Mouse (Mus musculus) intestine, embryonic 15.5 days (tissue): ENCODE measurements around the gene Thsd4. TPM values are rescaled to one million over a fixed set of nuclear protein-coding genes. Genes with fewer than 3 reads are reported as not detected.

Source experiments
- ATAC-seq: fragments of 200-750 bp; cut with Nextera tagmentation; 2 replicates; pipeline ENCODE4 v1.8.0; 2017; ENCODE audit warnings: moderate TSS enrichment, moderate library complexity
- H3K27ac ChIP-seq: fragments of 300-500 bp; sonication (generic); 2 replicates; pipeline ENCODE4 v1.5.1; 2015; ENCODE audit warnings: mild to moderate bottlenecking, inconsistent platforms
- H3K27me3 ChIP-seq: fragments of 300-500 bp; sonication (generic); replicated peaks from 2 replicates; pipeline ENCODE4 v1.6.1; 2015; ENCODE audit warnings: inconsistent platforms
- H3K36me3 ChIP-seq: fragments of 300-500 bp; sonication (generic); 2 replicates; pipeline ENCODE4 v1.6.1; 2015; ENCODE audit warnings: inconsistent platforms
- H3K4me1 ChIP-seq: fragments of 300-500 bp; sonication (generic); replicated peaks from 2 replicates; pipeline ENCODE4 v1.6.1; 2015; ENCODE audit warnings: inconsistent platforms
- H3K4me2 ChIP-seq: fragments of 300-500 bp; sonication (generic); replicated peaks from 2 replicates; pipeline ENCODE4 v1.6.1; 2015; ENCODE audit warnings: mild to moderate bottlenecking, inconsistent platforms
- H3K4me3 ChIP-seq: fragments of 300-500 bp; sonication (generic); replicated peaks from 2 replicates; pipeline ENCODE4 v1.5.1; 2015; ENCODE audit warnings: inconsistent platforms
- H3K9ac ChIP-seq: fragments of 300-500 bp; sonication (generic); 2 replicates; pipeline ENCODE4 v1.6.1; 2015; ENCODE audit warnings: inconsistent platforms
- H3K9me3 ChIP-seq: fragments of 300-500 bp; sonication (generic); 2 replicates; pipeline ENCODE4 v1.6.1; 2016; ENCODE audit warnings: inconsistent platforms
- WGBS: fragments of 180-500 bp; shearing (Covaris S2); methylation state at CpG from one replicate; pipeline ENCODE4 v1.1.7; 2015; 5-methylcytosine and 5-hydroxymethylcytosine counted together
- polyA plus RNA-seq: library from polyadenylated mRNA; unstranded; fragments of >200 nt; fragmentation: Nextera tagmentation; extraction: Ambion mirVana; gene quantifications from 2 replicates; pipeline ENCODE4 v1.2.1, GENCODE M21; 2015

Thsd4 gene
- polyA plus RNA-seq, 1 experiment from 2014 or later = 23.2 TPM

DNA sequence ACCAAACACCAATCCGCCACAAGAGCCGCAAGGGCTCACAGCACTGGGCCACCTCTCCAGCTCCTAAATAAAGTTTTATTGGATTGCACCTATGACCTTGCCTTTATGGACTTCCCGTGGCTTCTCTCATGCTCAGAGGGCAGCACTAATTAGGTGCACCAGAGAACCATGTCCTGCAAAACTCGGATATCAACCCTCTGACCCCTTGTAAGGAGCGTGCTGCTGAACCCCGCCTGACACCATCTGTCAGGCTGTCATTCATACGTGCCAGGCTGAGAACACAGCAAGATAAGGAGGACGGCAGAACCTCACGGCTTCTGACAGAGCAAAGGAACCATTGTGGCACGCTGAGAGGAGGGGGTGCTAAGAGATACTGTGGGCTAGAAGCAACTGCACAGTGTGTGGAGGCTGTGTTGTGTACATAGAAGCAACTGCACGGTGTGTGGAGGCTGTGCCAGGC lies 8.5 kb downstream of the Thsd4 start:
- Histone ChIP-seq H3K36me3 (0 out of 2 replicates have a peak, but pooled peaks cover 3% of the 10 kb centered on the region), H3K9ac (no peak overlapping the region), H3K4me2 (no peak overlapping the region), H3K27ac (0 out of 2 replicates have a peak overlapping the region, but pooled peaks have one; percentile 32), H3K4me1 (peaks cover 32% of the 10 kb centered on the region), H3K9me3 (no peaks in the 10 kb centered on the region), H3K4me3 (no peak overlapping the region), H3K27me3 (no peaks in the 10 kb centered on the region)
- WGBS = 25% methylated on average over 11 of the region's 11 CpGs
- peak; percentile 54 for ATAC-seq

DNA sequence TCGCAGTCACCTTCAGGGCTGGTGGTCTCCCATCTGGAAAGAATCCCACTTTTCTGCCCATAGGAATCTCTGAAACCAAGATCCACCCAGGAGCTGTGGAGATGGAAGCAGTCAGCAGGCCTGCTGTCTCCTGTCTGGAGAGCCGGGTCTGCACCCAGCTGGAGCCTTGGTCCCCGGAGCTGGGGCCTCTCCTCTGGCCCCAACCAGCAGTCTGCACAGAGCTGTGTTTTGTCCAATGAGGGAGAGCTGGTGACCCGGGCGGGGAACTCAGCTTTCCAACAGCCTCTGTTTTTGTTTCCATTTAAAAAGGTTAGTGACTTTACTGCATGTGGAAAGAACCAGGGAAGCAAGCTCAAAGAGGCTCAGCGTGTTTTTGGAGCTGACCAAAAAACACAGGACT lies 11.0 kb downstream of the Thsd4 start:
- ATAC-seq = peak; percentile 69; the same call in 1 of the 2 replicates
- Histone ChIP-seq H3K36me3 (no peaks in the 10 kb centered on the region), H3K4me1 (peaks cover 24% of the 10 kb centered on the region), H3K4me2 (0 out of 2 replicates have a peak overlapping the region, but pooled peaks have one; percentile 9), H3K27me3 (no peaks in the 10 kb centered on the region), H3K4me3 (no peak overlapping the region), H3K27ac (peak overlapping the region; percentile 29), H3K9ac (no peak overlapping the region), H3K9me3 (no peaks in the 10 kb centered on the region)
- WGBS = 34% methylated on average over 6 of the region's 6 CpGs

DNA sequence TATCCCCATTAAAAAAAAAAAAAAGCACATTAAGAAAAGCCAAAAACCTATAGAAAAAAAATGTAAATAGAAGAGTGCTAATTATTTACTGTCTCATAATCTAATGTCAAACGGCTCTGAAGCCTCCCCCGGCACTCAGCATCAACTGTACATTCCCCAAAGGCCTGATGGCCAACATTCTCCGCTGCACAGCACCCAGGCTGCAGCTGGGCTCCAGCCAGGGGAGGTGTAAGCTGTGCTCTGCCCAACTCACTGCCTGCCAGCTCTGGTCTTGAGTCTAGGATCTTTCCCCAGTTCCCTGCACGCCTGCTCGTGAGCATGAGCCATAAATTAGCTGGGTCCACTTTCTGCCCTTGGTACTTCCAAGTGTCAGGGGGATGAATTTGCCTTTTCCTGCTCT lies 15.7 kb downstream of the Thsd4 start:
- no peaks in the 10 kb centered on the region for H3K9me3 ChIP-seq
- H3K27ac ChIP-seq = no peak overlapping the region
- H3K9ac ChIP-seq = no peak overlapping the region
- H3K4me3 ChIP-seq = no peak overlapping the region
- no peaks in the 10 kb centered on the region for H3K27me3 ChIP-seq
- ATAC-seq = no peak
- no peaks in the 10 kb centered on the region for H3K36me3 ChIP-seq
- peaks cover 23% of the 10 kb centered on the region for H3K4me1 ChIP-seq
- WGBS = 52% methylated on average over 5 of the region's 5 CpGs
- no peak overlapping the region for H3K4me2 ChIP-seq

DNA sequence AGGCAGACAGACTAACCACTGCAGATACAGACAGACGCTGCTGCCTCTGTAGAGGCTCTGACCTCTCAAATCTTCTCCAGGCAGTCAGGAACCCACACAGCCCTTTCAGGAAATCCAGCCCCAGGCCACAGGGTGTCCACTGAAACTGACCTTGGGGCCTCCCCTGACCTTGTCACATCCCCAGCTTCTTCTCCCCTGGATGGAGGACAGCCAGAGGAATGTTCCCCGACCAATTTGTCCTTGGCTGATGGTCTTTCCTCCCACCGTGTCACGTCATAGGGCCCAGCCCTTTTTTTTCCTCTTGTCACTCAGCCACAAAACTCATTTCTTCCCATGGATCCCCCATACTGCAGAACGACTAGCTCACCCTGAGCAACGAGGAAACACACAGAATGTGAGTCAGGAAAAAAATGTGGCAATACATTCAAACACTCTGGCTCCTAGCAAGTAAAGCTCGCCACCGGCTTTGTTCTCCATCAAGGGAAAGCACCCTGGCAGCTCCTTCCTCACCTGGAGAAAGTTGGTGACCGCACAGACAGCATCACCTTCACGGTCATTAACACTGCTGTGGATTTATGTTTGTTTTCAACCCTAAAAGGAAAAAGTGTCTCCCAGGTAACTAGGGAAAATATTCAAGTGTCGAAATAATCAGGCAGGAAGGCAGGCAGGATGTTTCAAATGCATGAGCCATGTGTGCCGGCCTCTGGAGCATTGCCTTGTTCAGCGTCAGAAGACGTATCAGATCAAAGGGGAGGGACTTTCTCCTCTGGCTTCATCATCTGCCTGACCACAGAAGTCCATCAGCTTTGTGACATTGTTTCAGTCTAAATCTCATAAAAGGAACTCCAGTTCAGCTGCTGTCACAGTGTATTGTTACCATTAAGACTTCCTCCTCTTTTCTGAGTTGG lies 17.2 kb downstream of the Thsd4 start:
- Histone ChIP-seq H3K36me3 (no peaks in the 10 kb centered on the region), H3K27me3 (no peaks in the 10 kb centered on the region), H3K9me3 (no peaks in the 10 kb centered on the region), H3K9ac (no peak overlapping the region), H3K4me3 (no peak overlapping the region), H3K27ac (0 out of 2 replicates have a peak overlapping the region, but pooled peaks have one; percentile 13), H3K4me1 (peaks cover 18% of the 10 kb centered on the region), H3K4me2 (no peak overlapping the region)
- no peak for ATAC-seq
- 53% methylated on average over 14 of the region's 14 CpGs for WGBS

DNA sequence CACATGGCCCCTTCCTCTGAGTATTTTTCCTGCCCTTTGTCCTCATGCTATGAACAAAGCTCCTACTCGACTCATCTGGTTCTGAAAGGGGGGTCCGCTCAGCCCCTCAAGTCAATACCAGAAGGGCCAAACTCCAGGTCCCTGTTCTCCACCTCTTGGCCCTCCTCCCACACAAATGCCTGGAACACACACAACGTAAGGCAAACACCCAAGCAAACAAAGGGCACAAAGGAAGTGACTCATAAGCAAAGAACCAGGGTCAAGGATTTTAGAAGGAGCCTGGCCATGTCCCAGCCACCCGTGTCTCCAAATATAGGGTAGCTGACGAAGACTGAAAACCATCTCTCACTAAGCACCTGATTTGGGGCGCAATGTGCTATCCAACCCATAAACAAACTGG lies 19.6 kb downstream of the Thsd4 start:
- ATAC-seq = peak; percentile 18
- no peaks in the 10 kb centered on the region for H3K9me3 ChIP-seq
- H3K9ac ChIP-seq = no peak overlapping the region
- H3K4me1 ChIP-seq = peaks cover 15% of the 10 kb centered on the region
- no peak overlapping the region for H3K4me2 ChIP-seq
- WGBS = 64% methylated on average over 6 of the region's 6 CpGs
- H3K36me3 ChIP-seq = no peaks in the 10 kb centered on the region
- no peak overlapping the region for H3K4me3 ChIP-seq
- no peaks in the 10 kb centered on the region for H3K27me3 ChIP-seq
- H3K27ac ChIP-seq = peak overlapping the region; percentile 81

DNA sequence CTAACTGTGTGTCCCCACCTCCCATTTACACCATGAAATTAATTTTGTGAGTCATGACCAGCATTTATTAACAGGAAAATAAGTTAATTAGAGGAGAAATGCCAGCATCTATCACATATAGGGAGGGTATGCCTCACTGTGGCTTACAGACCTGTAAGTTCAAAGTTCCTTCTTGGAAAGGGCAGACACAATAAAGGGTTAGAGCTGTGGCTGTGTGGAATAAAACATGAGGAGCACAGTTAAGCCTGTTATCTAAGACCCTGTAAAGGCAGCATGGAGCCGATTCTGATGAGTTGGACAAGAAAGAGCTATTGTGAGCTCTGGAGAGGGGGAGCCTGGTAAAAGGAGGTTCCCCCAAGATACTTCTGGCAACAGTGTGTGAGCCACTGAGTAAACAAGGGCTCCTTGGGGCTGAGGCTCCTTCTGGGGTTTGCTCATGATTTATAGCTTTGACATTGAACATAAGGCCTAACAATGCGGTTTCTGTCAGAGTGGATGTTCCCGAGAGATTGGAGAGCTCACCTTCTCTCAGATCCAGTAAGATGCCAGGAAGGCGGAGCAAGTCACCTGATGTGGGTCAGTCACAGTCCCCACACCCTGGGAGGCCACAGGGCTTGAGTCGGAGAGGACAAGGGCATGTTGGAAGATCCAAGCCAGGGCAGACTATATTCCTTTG lies 20.2 kb downstream of the Thsd4 start:
- Histone ChIP-seq H3K4me2 (no peak overlapping the region), H3K4me1 (peaks cover 10% of the 10 kb centered on the region), H3K27ac (peak overlapping the region; percentile 81), H3K9me3 (no peaks in the 10 kb centered on the region), H3K36me3 (no peaks in the 10 kb centered on the region; the same call in 1 of the 2 replicates), H3K9ac (no peak overlapping the region), H3K4me3 (no peak overlapping the region), H3K27me3 (no peaks in the 10 kb centered on the region)
- peak; percentile 91 for ATAC-seq
- WGBS = 51% methylated on average over 5 of the region's 5 CpGs

DNA sequence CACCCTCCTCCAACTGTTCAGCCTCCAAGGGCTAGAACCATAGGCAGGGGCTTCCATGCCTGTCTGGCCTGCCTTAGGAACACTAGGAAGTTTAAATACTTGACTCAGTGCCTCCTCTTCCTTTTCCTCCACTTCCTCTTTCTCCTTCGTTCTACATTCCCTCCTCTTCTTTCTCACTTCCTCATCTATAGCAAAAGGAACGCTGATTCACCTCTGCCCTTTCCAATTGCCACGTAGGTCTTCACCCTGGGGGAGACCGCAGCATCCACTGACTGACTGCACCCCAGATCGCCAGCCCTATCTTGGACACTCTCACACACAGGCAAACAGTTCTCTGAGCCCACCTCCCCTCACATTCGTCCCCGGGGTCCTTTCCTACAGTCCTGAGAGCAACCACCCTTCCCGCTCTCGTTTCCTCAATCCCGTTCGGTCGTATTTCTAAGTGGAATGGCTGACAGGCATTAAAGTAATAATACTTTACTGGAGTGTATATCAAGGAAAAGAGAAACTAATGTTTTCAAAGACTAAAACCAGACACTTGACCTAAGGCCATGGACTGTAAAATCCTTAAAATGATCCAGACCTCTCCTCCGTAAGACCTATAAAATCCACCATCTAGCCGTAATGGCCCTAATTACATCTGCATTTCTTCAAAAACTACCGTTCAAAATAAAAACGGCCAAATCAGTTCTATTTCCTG lies 29.4 kb downstream of the Thsd4 start:
- no peaks in the 10 kb centered on the region for H3K9me3 ChIP-seq
- H3K27me3 ChIP-seq = no peaks in the 10 kb centered on the region
- H3K4me2 ChIP-seq = no peak overlapping the region
- H3K36me3 ChIP-seq = no peaks in the 10 kb centered on the region; the same call in 1 of the 2 replicates
- no peak overlapping the region for H3K27ac ChIP-seq
- H3K4me3 ChIP-seq = no peak overlapping the region
- WGBS = 51% methylated on average over 16 of the region's 16 CpGs
- ATAC-seq = no peak
- H3K4me1 ChIP-seq = peaks cover 30% of the 10 kb centered on the region
- no peak overlapping the region for H3K9ac ChIP-seq

DNA sequence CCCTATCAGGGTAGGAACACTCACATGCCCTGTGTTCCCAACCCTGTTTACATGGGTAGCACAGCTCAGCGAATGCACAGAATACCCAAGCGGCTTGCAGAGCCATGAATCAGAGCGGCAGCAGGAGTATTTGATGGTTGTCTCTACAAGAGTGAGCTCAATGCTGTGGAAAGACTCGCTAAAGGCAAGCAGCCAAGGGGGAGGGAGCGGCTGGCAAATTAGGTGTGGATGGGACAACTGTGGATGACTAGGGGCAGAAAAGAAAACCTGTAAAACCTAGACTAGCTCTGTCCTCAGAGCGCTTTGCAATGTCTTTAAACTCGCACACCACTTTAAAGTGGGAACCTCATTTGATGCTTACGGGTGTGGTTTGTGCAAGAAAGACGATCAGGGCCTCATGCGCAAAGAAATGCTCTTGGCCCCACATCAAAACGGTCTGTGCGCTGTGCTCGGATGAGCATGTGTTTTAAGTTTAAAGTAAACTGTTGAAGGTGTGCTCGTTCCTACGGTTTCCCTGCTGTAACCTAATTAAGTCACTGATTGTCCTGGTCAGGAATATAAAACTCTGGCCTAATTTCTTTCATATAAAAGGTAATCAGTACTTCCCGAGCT lies 30.3 kb downstream of the Thsd4 start:
- no peak overlapping the region for H3K4me2 ChIP-seq
- H3K4me3 ChIP-seq = no peak overlapping the region
- ATAC-seq = no peak
- H3K9me3 ChIP-seq = no peaks in the 10 kb centered on the region
- H3K27ac ChIP-seq = no peak overlapping the region
- no peaks in the 10 kb centered on the region for H3K36me3 ChIP-seq
- peaks cover 30% of the 10 kb centered on the region for H3K4me1 ChIP-seq
- H3K27me3 ChIP-seq = no peaks in the 10 kb centered on the region
- WGBS = 62% methylated on average over 16 of the region's 16 CpGs
- H3K9ac ChIP-seq = no peak overlapping the region

DNA sequence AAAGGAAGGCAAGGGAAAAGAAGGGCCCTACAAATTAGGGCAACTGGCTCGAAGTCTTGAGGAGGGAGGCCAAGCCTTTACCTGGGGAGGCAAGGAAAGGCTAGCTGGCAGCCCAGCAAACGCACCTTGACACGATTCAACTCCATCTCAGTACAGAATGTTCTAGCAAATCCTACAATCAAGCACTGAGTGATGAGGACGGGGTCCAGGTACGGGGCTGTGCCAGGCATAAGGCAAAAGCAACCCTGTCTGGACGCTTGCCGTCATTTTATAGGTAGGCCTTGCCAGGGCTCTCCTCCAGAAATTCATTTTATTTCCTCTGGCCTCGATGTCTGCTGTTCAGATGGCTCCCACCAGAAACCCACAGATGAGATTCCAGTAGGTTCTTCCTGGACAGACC lies 30.8 kb downstream of the Thsd4 start:
- Histone ChIP-seq H3K27me3 (no peaks in the 10 kb centered on the region), H3K9me3 (no peaks in the 10 kb centered on the region), H3K4me3 (no peak overlapping the region), H3K36me3 (no peaks in the 10 kb centered on the region), H3K4me2 (no peak overlapping the region), H3K9ac (no peak overlapping the region), H3K27ac (no peak overlapping the region), H3K4me1 (peaks cover 30% of the 10 kb centered on the region)
- ATAC-seq = no peak
- 85% methylated on average over 8 of the region's 8 CpGs for WGBS

DNA sequence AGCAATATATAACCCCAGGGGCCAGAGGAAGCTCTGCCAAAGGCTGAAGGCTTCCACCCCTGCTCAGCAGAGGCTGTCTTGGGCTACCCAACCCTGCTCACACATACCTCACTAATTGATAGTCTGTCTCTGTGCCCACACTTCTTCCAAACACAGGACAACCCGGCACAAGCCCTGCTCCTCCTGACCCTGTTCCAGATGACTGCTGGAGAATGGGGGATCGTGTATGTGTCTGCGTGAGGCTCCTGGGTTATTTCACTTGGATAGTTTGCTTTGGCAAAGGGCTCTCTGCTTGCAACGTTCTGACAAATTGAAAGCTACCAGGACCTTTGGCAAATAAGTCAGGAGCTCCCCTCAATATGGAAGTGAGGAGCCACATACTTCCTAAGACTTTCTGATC lies 33.0 kb downstream of the Thsd4 start:
- H3K4me3 ChIP-seq = no peak overlapping the region
- no peak overlapping the region for H3K27ac ChIP-seq
- H3K4me1 ChIP-seq = peaks cover 30% of the 10 kb centered on the region
- no peaks in the 10 kb centered on the region for H3K36me3 ChIP-seq
- 46% methylated on average over 4 of the region's 4 CpGs for WGBS
- ATAC-seq = no peak
- H3K27me3 ChIP-seq = no peaks in the 10 kb centered on the region
- no peak overlapping the region for H3K4me2 ChIP-seq
- H3K9ac ChIP-seq = no peak overlapping the region
- H3K9me3 ChIP-seq = no peaks in the 10 kb centered on the region

DNA sequence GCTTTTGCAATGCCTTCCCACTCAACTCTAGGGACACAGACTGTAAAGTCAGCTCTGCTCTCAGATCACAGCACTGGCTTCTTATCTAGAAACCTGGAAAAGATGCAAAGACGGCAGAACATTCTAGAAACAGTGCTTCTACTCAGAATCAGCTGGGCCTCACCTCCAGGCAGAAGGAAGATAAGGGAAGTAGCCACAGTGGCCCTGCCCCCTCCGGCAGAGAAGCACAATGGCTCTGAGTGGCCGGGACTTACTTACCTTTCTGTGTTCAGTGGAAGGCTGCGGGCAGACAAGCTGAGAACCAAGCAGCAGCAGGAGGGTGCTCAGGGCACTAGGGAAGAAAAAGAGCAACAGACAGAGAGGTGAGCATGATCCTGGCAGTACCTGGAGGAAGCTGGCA lies 39.7 kb downstream of the Thsd4 start:
- ATAC-seq = peak; percentile 58
- Histone ChIP-seq H3K4me2 (no peak overlapping the region), H3K36me3 (0 out of 2 replicates have a peak, but pooled peaks cover 3% of the 10 kb centered on the region), H3K27ac (peak overlapping the region; percentile 56; the same call in 1 of the 2 replicates), H3K27me3 (no peaks in the 10 kb centered on the region), H3K9me3 (no peaks in the 10 kb centered on the region), H3K4me3 (no peak overlapping the region), H3K4me1 (peaks cover 10% of the 10 kb centered on the region), H3K9ac (no peak overlapping the region)
- WGBS = 72% methylated on average over 4 of the region's 4 CpGs
